Mouse (Mus musculus) CD4-positive, CD25-positive, alpha-beta regulatory T cell, adult 4 months (primary cell): Measurements from ENCODE around the gene Nedd4. TPM values are rescaled to one million over a fixed set of nuclear protein-coding genes. Genes with fewer than 3 reads are reported as not detected.

Experiments
- ATAC-seq: one replicate; pipeline ENCODE4 v1.8.0; 2017
- polyA plus RNA-seq, 2 experiments: library from polyadenylated mRNA; unstranded; fragments of 100-300 nt; shearing (Covaris generic); gene quantifications; one replicate each; pipeline ENCODE4 v1.2.1; 2017

Gene Nedd4
- polyA plus RNA-seq, 2 experiments from 2014 or later = 4.5 to 4.7 TPM

DNA sequence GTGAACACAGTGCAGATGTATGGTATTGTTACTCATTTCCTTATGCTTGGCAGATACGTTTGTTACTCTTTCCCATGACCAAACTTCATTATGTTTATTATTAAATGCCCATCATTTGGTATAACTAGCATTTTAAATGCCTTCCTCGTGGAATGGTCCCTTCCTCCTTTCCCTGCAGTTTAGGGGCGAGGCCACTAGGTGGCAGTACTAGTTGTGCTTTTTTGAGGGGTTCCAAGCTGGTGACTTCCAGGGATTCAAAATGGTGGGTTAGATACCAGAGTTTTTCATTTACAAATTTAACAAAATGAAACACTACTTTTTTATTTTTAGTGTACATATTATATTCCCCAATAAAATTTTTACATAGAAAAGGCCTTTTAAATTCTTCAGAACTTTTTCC is 71.8 kb downstream of the Nedd4 start:
- ATAC-seq = no peak

DNA sequence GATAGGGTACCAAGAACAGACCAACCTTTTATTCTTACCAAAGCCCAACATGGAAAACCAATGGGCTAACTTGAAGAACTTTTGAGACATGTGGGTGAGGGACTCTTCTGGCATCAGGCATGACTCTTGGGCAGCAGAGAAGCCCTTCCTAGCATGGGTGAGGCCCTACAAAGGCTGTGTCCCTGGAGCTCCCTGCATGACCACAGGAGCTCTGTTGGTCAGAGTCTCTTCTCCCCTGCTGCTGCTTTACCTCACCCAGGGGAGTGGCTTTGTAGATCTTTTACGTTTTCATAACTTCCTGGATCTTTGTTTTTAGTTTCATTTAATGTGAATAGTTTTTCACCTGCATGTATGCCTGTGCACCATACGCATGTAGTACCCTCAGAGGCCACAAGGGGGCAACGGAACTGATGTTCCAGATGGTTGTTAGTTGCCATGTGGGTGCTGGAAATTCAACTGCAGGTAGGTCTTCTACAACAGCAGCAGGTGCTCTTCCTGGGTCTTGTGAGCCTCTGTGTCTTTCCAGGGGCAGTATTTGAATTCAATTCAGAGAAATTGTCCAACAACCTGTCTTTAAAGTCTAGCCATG is 73.8 kb downstream of the Nedd4 start:
- ATAC-seq = no peak

DNA sequence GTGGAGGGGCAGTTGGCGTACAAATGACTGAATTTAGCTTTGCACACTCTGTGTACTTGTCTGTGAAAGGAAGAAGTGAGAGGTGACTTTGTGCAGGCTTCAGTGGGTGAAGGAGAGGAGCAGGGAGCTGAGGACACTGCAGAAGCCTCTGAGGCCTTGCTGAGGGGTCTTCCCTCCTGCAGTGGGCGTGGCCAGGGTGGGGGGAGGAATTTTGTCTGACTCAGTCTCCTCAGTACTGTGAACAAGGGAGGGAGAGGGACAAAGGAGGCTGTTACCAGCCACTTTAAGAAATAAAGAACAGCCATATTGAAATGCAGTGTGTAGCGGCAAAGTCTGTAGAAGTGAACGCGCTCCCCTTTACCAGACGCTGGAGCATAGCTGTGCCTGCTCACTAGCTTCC is 79.1 kb downstream of the Nedd4 start:
- ATAC-seq = no peak

DNA sequence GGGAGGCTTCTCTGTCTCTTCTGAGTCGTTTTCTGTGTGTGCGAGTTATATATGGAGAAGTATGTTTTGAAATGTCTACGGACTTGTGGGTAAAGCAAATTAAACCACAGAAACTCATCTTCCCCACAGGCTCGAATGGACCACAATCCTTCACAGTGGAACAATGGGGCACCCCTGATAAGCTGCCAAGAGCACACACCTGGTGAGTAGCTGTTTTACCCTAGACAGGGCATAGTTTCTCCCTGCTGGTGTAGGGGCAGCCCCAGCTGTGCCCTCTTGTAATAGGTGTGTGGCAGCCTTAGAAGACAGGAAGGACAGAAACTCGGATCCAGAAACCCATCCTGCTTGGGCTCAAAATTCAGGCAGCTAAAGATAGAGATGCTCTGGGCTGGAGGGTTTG is 84.1 kb downstream of the Nedd4 start:
- no peak for ATAC-seq

DNA sequence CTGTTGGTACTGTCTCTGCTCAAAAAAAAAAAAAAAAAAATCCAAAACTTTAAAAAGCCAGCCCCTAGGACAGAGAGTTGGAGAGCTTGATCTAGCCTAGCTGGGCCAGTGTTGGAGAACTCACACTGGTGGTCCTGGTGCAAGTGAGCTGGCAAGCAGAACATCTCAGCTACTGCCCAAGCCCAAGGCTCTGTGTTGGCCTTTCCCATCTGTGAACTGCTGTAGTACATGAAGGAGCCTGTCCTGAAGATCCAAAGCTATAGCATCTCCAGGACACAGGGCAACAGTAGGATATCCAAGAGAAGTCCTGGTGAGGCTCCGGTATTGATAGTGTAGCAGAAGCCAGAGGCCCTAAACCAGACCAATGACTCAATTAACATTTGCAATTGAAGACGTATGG is 88.1 kb downstream of the Nedd4 start:
- ATAC-seq = no peak

GRCm38 (mm10) chr9:72752656-72753055 is 90.5 kb downstream of the Nedd4 start:
- ATAC-seq = no peak

- no peak for ATAC-seq
Observed at GRCm38 (mm10) chr9:72753741-72754140, 91.6 kb downstream of the Nedd4 start.

- no peak for ATAC-seq
Observed at GRCm38 (mm10) chr9:72757143-72757542, 95.0 kb downstream of the Nedd4 start.

- no peak for ATAC-seq
Observed at GRCm38 (mm10) chr9:72758705-72759131, 96.6 kb downstream of the Nedd4 start.

DNA sequence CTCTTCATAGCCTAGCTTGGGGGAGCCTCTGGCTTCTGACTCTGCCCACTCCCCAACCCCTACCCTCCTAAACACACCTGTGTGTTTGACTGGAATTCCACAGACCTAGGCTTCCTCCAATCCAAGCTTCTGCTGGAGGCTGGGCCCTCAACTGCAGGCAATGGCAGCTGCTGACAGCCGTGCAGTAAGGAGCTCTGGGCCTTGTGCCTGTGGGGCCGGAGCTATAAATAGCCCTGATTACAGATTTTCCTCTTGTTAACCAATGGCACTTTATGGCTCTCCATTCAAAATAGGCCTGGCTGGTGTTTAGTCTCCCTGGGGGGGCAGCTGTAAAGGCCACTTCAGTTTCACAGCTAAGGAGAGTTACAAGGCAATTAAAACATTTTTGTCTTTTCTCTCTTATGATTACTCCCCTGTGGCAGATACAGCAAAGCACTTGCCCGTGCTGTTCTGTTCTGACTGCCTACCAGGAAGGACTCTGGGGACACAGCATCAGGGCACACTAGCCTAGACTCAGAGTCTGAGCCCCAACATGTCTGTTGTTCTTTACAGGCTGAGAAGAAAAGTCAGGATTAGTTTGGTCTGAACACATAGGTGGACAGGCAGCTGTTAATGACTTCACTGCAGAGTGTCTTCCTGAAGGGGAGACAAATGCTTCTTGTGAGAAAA is 101.0 kb downstream of the Nedd4 start:
- no peak for ATAC-seq

GRCm38 (mm10) chr9:72766789-72767349 is 104.7 kb downstream of the Nedd4 start:
- peak; percentile 76 for ATAC-seq

DNA sequence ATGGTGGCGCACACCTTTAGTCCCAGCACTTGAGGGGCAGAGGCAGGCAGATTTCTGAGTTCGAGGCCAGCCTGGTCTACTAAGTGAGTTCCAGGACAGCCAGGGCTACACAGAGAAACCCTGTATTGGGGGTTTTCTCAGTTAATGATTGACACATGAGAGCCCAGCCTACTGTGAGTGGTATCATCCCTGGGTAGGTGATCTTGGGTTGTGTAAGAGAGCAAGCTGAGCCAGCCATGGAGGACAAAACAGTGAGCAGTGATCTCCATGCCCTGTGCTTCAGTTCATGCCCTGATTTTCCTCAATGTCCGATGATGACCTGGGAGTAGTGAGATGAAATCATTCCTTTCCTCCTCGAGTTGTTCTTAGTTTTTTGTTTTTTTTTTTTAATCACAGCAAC is 112.9 kb downstream of the Nedd4 start:
- no peak for ATAC-seq

GRCm38 (mm10) chr9:72779004-72779403 is 116.9 kb downstream of the Nedd4 start:
- no peak for ATAC-seq

DNA sequence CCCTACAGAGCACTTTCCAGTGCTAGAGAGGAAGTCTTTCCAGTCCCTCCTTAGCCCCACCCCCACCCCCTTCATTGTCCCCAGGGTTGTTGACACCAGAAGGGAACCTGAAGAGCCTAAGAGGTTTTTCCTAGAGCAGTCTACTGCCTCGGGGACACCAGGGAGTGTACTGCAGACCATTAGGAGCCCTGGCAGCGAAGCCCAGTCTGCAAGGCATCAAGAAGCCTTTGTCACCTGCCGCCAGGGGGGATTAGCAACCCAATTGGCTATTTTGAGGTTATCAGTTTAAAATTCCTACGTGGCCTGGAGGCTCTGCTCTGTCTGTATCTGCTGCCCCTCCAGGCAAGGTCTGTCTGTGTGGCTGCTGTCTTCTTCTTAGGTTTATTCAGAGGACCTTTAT is 117.6 kb downstream of the Nedd4 start:
- ATAC-seq = no peak

DNA sequence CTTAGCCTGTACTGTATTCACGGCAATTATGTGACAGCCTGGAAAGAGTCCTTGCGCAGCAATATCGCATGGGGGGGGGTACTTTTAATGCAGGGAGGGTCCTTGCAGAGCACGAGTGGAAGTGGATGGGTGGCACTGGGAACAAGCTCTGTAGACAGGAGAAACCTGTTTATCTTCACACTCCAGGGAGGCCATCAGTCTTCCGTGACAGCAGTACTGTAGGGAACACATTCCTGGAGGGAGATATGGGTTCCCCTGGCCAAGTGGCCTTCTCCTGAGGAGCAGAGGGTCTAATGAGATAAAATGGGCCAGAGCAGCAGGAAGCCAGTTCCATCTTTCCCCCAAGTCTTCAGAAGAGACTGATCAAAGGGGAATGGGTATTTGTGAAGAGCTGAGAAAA is 118.5 kb downstream of the Nedd4 start:
- ATAC-seq = no peak

GRCm38 (mm10) chr9:72781466-72781865 is 119.3 kb downstream of the Nedd4 start:
- ATAC-seq = no peak

- no peak for ATAC-seq
Observed at GRCm38 (mm10) chr9:72782121-72782520, 120.0 kb downstream of the Nedd4 start.

DNA sequence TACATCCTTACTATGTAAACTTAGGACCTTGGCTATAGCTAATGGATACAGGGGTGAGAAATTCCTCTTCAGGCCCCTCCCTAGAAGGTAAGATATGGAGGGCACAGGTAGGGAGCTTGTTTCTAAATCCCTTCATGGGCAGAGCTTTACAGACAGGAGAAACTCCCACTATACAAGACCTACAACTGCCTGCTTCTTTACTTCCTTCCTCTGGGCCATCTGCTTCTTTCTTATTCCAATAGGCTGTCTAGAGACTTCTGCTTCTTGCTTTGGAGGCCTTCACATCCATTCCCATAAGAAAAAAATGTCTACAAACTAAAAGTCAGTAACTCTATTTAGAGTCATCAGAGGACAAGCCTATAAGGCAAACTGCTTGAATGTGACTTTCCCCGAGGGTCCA is 125.6 kb downstream of the Nedd4 start:
- no peak for ATAC-seq

DNA sequence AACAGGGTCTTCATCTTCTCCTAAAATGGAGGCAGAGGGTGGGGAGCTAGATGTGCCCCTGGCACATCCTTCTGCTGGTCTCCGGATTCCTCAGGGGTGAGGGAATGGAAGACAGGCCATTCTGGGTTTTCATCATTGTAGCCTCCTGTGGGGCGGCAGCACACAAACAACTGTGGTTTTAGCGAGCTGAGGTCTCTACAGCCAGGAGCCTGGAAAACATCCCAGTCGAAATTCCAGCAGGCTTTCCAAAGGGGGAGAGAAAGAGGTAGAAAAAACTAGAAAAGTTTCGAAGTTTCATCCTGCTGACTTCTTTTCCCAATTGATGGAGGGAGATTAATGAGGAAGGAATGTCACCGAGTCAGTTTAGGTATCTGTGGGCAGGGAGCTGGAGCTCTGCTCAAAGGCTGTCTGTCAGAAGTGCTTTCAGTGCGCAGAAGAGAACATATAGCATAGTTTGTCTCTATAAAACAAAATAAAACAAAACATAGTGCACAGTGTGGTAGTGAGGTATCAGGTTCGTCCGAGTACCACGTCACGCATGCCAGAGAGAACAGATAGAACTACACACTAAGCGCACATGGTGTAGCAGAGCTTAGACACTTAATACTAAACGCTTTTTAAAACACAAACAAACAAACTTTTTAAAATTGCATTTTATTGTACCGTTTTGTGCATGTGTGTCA is 128.5 kb downstream of the Nedd4 start:
- ATAC-seq = no peak

DNA sequence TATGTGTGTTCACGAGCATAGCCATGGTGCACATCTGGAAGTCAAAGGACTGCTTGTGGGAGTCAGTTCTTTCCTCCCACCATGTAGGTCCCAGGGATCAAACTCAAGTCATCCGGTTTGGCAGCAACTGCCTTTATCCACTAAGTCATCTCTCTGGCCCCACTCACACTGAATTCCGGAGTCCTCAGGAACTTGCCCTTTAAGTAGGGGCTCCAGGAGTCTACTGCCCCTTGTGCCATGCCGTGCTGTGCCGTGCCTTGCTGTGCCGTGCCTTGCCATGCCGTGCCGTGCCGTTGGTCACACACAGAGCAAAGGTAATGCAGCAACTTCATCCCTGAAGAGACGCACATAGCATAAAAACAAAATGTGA is 129.1 kb downstream of the Nedd4 start:
- ATAC-seq = no peak

- ATAC-seq = no peak
Observed at GRCm38 (mm10) chr9:72791681-72792080, 129.5 kb downstream of the Nedd4 start.

GRCm38 (mm10) chr9:72795243-72795642 is 133.1 kb downstream of the Nedd4 start:
- no peak for ATAC-seq

GRCm38 (mm10) chr9:72797136-72797621 is 135.0 kb downstream of the Nedd4 start:
- ATAC-seq = no peak
